Mouse (Mus musculus) cerebellum, adult 2 months (tissue): ENCODE data around the gene Gm10226. TPM values are rescaled to one million over a fixed set of nuclear protein-coding genes. Genes with fewer than 3 reads are reported as not detected.
A peak's percentile ranks its signal among the peaks of the same experiment; 100 is the strongest.
"Not testable (repeated sequence)": the region's sequence is repeated elsewhere in the genome, so short reads cannot be mapped to it uniquely, and the experiment has no call there.

Experiments used
- DNase-seq, 2 experiments: peaks; one replicate each; pipeline ENCODE4 v3.0.0; 2021
- H3K27ac ChIP-seq: fragments of 200-500 bp; 2 replicates; pipeline ENCODE4 v1.5.1; 2012; ENCODE audit warnings: low read length, control low read depth, inconsistent platforms; ENCODE audit not compliant: insufficient read depth
- H3K27me3 ChIP-seq: fragments of 200-500 bp; 2 replicates; pipeline ENCODE4 v1.6.1; 2012; ENCODE audit warnings: inconsistent platforms, mild to moderate bottlenecking, low read length, moderate library complexity; ENCODE audit not compliant: control insufficient read depth, insufficient read depth
- H3K4me1 ChIP-seq: fragments of 200-500 bp; 2 replicates; pipeline ENCODE4 v1.6.1; 2011; ENCODE audit warnings: low read length; ENCODE audit not compliant: control insufficient read depth, insufficient read depth
- H3K4me3 ChIP-seq: fragments of 200-500 bp; replicated peaks from 2 replicates; pipeline ENCODE3; 2011; ENCODE audit warnings: mild to moderate bottlenecking, low read depth, low read length, control low read depth; ENCODE audit not compliant: insufficient read depth
- CTCF ChIP-seq: fragments of 200-500 bp; IDR thresholded peaks from 2 replicates; pipeline ENCODE4 v1.5.1; 2011; ENCODE audit warnings: low read depth, mild to moderate bottlenecking, control low read depth, low read length, moderate library complexity, borderline replicate concordance; ENCODE audit not compliant: insufficient read depth
- POLR2A ChIP-seq: fragments of 200-500 bp; IDR thresholded peaks from 2 replicates; pipeline ENCODE4 v1.6.1; 2011; ENCODE audit warnings: low read length, control low read depth, borderline replicate concordance; ENCODE audit not compliant: insufficient read depth
- WGBS: fragments of 180-500 bp; shearing (Covaris S2); methylation state at CpG from one replicate; pipeline ENCODE4 v1.1.7; 2018; 5-methylcytosine and 5-hydroxymethylcytosine counted together
- polyA plus RNA-seq: library from polyadenylated mRNA; depleted of rRNA; stranded (reverse); fragments of >200 nt; gene quantifications from 2 replicates; pipeline ENCODE4 v1.2.3, GENCODE M21; 2012; rRNA removed

Gene Gm10226
- polyA plus RNA-seq, 1 experiment, result 5.5 TPM

DNA sequence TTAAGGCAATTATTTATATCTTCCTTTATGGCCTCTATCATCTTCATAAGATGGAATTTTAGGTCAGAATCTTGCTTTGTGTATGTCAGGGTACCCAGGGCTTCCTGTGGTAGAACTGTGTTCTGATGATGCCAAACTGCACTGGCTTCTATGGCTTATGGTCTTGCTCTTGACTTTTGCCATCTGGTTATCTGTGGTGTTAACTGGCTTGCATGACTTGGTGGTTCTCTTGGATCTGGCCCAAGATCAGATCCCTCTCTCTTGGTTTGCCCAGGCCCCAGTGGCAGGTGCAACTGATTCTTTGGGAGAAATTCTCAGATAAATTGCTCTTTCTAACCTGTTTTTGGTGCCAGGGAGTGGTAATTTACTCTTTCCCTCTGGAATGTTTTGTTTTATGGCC, 4.4 kb downstream of the Gm10226 start:
- H3K4me1 ChIP-seq, result no peaks in the 10 kb centered on the region
- TF ChIP-seq POLR2A, result no peak
- no peak for TF ChIP-seq CTCF
- no peak overlapping the region for H3K27ac ChIP-seq
- H3K4me3 ChIP-seq, result no peak overlapping the region
- no peak for DNase-seq
- no peaks in the 10 kb centered on the region for H3K27me3 ChIP-seq

DNA sequence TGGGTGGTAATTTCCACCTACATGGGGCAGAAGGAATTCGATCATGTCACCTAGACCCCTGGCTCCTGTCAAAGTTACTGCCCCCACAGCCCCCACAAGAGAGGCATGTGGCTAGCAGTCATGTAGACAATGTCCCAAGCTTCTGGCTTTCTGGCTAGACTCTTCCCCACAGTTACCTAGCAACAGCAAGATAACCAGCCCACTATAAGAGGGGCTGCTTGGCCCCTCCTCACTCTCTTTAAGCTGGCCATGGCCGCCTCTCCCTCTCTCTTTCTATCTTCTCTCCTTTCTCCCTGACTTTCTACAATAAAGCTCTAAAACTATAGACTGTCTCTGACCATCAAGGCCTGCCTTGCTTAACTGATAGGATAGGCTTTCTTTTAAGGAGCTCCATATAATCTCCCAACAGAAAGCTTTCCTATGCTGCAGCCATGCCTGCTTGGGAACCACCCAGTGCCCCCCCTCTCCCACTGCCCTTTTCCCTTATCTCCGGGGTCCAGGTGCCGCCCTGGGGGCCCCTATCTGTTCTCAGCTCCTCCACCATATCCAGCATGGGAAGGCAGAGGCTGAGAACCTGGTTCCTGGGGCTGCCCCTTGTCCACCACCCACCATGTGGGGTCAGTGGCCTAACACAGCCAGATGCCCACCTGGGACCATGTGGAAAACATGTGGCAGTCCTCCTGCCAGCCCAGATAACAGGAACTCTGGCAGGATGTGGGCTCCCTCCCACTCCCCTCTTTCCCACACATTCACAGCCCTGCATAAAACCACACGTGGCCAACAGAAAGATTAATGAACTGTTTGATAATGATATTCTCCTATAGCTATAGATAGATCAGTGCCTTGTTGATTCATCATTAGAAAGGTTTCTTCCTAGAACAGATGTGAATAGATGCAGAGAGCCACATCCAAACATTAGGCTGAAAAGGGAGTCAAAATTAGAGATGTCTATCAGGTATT, 10.9 kb downstream of the Gm10226 start:
- no peak overlapping the region for H3K27ac ChIP-seq
- TF ChIP-seq POLR2A, result no peak
- no peak for TF ChIP-seq CTCF

DNA sequence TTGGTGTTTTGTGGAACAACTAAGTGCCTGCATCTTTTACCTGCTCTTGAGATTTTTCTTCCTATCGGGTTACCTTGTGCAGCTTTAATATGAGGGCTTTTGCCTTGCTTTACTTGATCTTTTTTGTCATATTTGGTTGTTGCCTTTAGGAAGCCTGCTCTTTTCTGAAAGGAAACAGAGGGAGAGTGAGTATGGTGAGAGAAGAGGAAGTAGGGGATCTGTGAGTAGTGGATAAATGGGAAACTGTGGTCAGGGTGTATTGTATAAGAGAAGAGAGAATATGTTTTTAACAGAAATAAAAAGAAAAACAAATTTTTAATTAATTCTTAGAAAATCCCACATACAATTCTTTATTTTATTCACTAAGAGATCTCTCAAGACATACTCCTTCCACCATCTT, 11.8 kb downstream of the Gm10226 start:
- WGBS, result 90% methylated on average over 1 of the region's 1 CpGs
- TF ChIP-seq CTCF, result no peak
- no peak for TF ChIP-seq POLR2A

More for the DNA sequence above, 10.9 kb downstream of the Gm10226 start:
- no peak for DNase-seq
- no peaks in the 10 kb centered on the region for H3K4me1 ChIP-seq
- 31% methylated on average over 5 of the region's 5 CpGs for WGBS
- H3K4me3 ChIP-seq, result no peak overlapping the region
- H3K27me3 ChIP-seq, result no peaks in the 10 kb centered on the region

DNA sequence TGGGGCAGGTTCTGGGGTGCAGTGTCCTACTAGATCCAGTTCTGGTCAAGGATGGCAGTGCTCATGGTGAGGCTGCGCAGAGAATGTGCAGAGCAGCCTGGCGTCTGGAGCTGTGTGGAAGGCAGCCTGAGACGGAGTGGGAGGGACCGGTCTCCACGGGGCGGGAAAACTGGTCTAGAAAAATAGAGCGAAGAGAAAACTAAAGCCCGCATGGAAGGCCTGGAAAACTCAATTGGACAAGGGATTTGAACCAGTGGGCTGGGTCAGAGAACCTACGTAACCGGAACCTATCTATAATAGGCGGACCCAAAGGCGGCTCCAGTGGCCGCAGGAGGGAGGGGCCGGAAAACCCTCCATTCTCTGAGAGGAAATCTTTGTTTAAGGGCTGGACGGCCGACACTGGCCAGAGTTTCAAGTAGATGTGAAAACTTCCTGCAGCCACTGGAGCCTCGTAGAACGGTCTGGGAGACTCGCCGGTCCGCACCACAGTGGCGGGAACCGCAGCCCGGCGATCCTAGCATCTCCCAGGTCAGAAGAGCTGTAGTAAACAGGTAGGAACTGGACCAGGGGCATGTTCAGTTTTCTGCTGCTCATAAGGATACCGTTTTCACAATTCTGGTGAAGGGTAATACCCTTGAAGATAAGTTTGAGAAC, 15.8 kb downstream of the Gm10226 start, which contains the start of gene Zfp760:
Zfp760 (plus strand) TSS at position 399 of the 654 bp plus-strand sequence.
- DNase-seq, result peak; percentile 79 to 86
- Histone ChIP-seq H3K4me1 (no peaks in the 10 kb centered on the region; the same call in 1 of the 2 replicates), H3K27me3 (no peaks in the 10 kb centered on the region), H3K27ac (peak within 1 kb of the TSS; percentile 71), H3K4me3 (peak within 1 kb of the TSS; percentile 82)
- TF ChIP-seq POLR2A (peak; percentile 57; the same call in 1 of the 2 replicates), CTCF (no peak)
- WGBS, result under 1% methylated on average over 26 of the region's 26 CpGs

More for the DNA sequence above, 11.8 kb downstream of the Gm10226 start:
- H3K27me3 ChIP-seq, result no peaks in the 10 kb centered on the region
- H3K27ac ChIP-seq, result no peak overlapping the region
- no peaks in the 10 kb centered on the region for H3K4me1 ChIP-seq
- no peak for DNase-seq
- no peak overlapping the region for H3K4me3 ChIP-seq

DNA sequence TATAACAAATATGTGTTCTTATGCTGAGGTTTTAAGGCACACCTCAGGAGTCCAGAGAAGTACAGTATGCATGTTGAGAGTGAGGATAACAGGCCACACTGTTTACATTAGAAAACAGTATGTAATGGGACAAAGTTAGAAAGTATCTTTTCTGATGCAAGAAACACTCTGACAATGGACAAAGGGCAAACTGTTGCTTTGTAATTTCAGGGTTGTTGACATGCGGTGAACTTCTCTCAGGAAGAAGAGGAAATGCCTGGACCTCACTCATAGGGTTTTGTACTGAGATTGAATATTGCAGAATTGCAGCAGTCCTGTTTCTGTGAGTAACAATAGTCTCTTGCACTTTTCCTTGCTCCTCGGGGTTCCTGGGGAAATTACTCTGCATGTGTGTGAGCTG, 16.7 kb downstream of the Gm10226 start:
- no peaks in the 10 kb centered on the region for H3K27me3 ChIP-seq
- TF ChIP-seq POLR2A (no peak), CTCF (no peak)
- H3K4me1 ChIP-seq, result no peaks in the 10 kb centered on the region; the same call in 1 of the 2 replicates
- H3K27ac ChIP-seq, result no peak overlapping the region
- DNase-seq, result no peak
- WGBS, result 18% methylated on average over 2 of the region's 2 CpGs
- H3K4me3 ChIP-seq, result peak overlapping the region; percentile 15

DNA sequence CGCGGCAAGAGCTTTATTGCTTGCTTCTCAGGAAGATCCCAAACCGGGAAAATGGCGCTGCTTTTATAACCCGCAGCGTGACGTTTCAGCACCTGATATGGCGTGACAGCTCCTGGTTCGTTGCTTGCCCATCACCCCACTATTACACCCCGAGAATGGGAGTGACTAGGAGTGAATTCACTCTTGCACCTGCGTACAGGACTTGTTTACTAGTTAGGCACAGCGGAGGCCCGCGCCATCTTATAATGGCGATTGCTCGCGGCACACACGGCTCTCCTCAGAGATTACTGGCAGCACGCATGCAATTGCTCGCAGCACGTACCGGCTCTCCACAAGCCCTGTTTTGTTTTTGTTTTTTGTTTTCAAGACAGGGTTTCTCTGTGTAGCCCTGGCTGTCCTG, 38.8 kb downstream of the Gm10226 start, which contains the start of gene Zfp229:
Zfp229 (plus strand) TSS at position 301 of the 400 bp plus-strand sequence.
- H3K27me3 ChIP-seq, H3K4me3 ChIP-seq, H3K4me1 ChIP-seq, H3K27ac ChIP-seq, DNase-seq: not testable (repeated sequence)
- WGBS, result 94% methylated on average over 15 of the region's 22 CpGs

DNA sequence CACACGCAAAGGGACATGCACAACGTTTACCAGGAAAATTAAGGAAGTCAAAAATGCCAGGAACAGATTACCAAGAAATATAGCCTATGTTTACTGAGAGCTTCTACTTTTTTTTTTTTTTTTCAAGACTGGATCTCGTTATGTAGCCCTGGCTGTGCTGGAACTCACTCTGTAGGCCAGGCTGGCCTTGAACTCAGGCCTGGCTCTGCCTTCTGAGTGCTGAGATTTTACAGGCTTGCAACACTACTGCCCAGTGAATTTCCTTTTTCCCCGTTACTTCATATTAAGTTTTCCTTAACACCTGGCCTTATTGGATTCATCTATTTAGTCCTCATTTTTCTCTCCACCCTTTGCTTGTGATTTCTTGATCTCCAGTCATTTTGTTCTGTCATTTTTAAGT, 41.4 kb downstream of the Gm10226 start:
- H3K4me3 ChIP-seq, result peak overlapping the region; percentile 99
- DNase-seq, result peak in 1 of 2 experiments; percentile 6
- no peaks in the 10 kb centered on the region for H3K27me3 ChIP-seq
- no peak overlapping the region for H3K27ac ChIP-seq
- WGBS, result 80% methylated on average over 4 of the region's 4 CpGs
- TF ChIP-seq CTCF (no peak), POLR2A (no peak)
- no peaks in the 10 kb centered on the region for H3K4me1 ChIP-seq

DNA sequence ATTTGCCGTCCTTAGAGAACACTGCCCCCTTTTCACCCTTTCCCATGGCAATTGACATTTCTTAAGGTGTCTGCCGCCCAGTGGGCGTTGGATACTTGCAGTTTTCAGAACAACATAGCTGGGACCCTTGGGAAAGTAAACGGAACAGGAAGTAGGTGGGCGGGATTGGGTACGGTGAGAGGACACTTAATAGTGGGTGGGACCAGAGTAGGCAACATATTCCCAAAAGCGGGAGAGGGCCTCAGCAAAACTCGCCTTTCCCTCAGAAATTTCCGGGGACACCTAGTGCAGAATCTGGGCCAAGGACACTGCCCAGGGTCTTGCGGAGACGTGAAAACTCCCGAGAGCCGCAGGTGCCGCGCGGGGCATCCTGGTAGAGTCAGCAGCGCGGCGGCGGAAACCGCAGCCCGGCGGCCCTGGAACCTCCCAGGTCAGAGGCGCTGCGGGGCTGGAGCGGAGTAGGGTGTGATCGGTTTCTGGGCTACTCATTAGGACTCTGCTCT, 41.9 kb downstream of the Gm10226 start:
- peak; percentile 54; the same call in 1 of the 2 replicates for TF ChIP-seq POLR2A
- TF ChIP-seq CTCF, result no peak
- Histone ChIP-seq H3K27me3 (no peaks in the 10 kb centered on the region), H3K4me3 (peak overlapping the region; percentile 99), H3K4me1 (no peaks in the 10 kb centered on the region), H3K27ac (peak overlapping the region; percentile 90)
- peak; percentile 79 to 81 for DNase-seq
- WGBS, result under 1% methylated on average over 27 of the region's 27 CpGs

Other genes starting within 250 kb of the Gm10226 start
- 4.3 and 4.8 TPM in 2 replicates for gene Zfp51, start 241.5 kb upstream of the Gm10226 start, polyA plus RNA-seq
- 3.4 TPM in 2 replicates for gene Zfp53, start 202.9 kb upstream of the Gm10226 start, polyA plus RNA-seq
- gene Zfp52, start 156.3 kb upstream of the Gm10226 start, polyA plus RNA-seq, result 3.5 and 4.0 TPM in 2 replicates
- 8.9 and 9.0 TPM in 2 replicates for gene Zfp948, start 124.9 kb upstream of the Gm10226 start, polyA plus RNA-seq
- gene Zfp983, start 41.2 kb upstream of the Gm10226 start, polyA plus RNA-seq, result 6.5 and 7.3 TPM in 2 replicates
- 9.7 and 10.1 TPM in 2 replicates for gene Zfp760, start 15.9 kb downstream of the Gm10226 start, polyA plus RNA-seq
- gene Zfp229, start 38.9 kb downstream of the Gm10226 start, polyA plus RNA-seq, result 3.8 and 4.6 TPM in 2 replicates
- gene Zfp820, start 153.9 kb downstream of the Gm10226 start, polyA plus RNA-seq, result 0.39 and 0.43 TPM in 2 replicates
- gene Zfp995, start 218.1 kb downstream of the Gm10226 start, polyA plus RNA-seq, result 2.2 and 2.7 TPM in 2 replicates